ENCODE assay signal across 15 mouse cellular contexts in genomic region chr3:122345977-122346472, GRCm38 (mm10).
"Had no signal": no experiment of that assay in that cellular context is flagged by ENCODE, and none has a peak within 500 bp of the region (broad histone marks: within the 10 kb centered on the region; RNA-seq: fewer than 3 reads in every experiment).

No protein-coding gene starts in this region.

- H3K4me2 ChIP-seq: kidney, embryonic 15.5 days; limb, embryonic 12.5 days; liver, embryonic 13.5 days; neural tube, embryonic 15.5 days had no signal

- H3K36me3 ChIP-seq: kidney, embryonic 15.5 days; limb, embryonic 12.5 days; liver, embryonic 13.5 days; midbrain, embryonic 10.5 days; neural tube, embryonic 15.5 days had no signal

- H3K9me3 ChIP-seq: kidney, embryonic 15.5 days; limb, embryonic 12.5 days; liver, embryonic 13.5 days; neural tube, embryonic 15.5 days had no signal

- DNase-seq: kidney, adult 18-20 months; kidney, postnatal 14 days; layer of hippocampus, postnatal 36 days; liver, embryonic 13.5 days; lung, adult 18-20 months; midbrain, embryonic 14.5 days; right cerebral cortex, adult 18-20 months; right cerebral cortex, postnatal 25 days; thymus, adult 18-20 months; thymus, postnatal 14 days had no signal

- H3K27me3 ChIP-seq: kidney, embryonic 15.5 days; limb, embryonic 12.5 days; liver, embryonic 13.5 days; neural tube, embryonic 15.5 days had no signal

- H3K27ac ChIP-seq: kidney, embryonic 15.5 days; limb, embryonic 12.5 days; liver, embryonic 13.5 days; midbrain, embryonic 10.5 days; neural tube, embryonic 15.5 days had no signal

- H3K4me3 ChIP-seq: kidney, embryonic 15.5 days; limb, embryonic 12.5 days; liver, embryonic 13.5 days; midbrain, embryonic 10.5 days; myocyte; neural tube, embryonic 15.5 days had no signal

- H3K9ac ChIP-seq: kidney, embryonic 15.5 days; limb, embryonic 12.5 days; liver, embryonic 13.5 days; neural tube, embryonic 15.5 days had no signal

- H3K4me1 ChIP-seq: limb, embryonic 12.5 days had no signal
